In the genomic region with DNA sequence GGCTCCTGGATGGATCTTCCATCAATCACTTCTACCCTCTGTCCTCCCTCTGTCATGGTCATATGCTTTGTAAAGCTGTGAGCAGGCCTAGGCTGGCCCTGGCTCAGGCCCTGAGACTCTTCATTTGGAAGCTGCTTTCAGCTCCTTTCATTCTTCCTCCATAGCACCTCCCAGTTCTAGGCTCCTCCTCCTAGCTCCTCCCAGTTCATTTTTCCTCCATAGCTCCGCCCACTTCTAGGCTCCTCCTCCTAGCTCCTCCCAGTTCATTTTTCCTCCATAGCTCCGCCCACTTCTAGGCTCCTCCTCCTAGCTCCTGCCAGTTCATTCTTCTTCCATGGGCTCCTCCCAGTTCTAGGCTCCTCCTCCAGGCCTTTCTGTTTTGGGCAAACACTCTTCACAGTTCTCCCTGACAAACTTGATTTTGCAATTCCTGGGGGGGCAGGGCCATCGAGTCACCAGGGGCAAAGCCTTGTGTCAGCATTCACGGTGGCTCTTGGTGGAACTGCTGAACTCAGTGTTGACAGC, we compare ENCODE assay signal across 8 mouse cellular contexts.
DNase-seq lines count a peak whose midpoint lies in the region; ATAC-seq and TF ChIP-seq lines count a peak whose summit lies in the region.

No protein-coding gene starts in this region.

- no peak for DNase-seq in heart, postnatal 14 days
- peak; percentile 77 for DNase-seq in MEL (ENCODE audit: low read depth, low spot score)
- DNase-seq in heart, postnatal 4 days: peak; percentile 25
- peak; percentile 87 for DNase-seq in lung, postnatal 0 days (ENCODE audit: low spot score)
- DNase-seq in frontal cortex, adult 2 months (ENCODE audit: extremely low spot score in 1 of 2, low spot score in 1 of 2): no peak
- DNase-seq in embryo, embryonic 10 days (ENCODE audit: low spot score): no peak

- H3K4me3 ChIP-seq in heart, embryonic 12.5 days: no peak overlapping the region
- H3K4me3 ChIP-seq in MEL (ENCODE audit: control insufficient read depth in 1 of 2, insufficient read depth in 1 of 2, low read depth in 2 of 2, low read length in 2 of 2): no peak overlapping the region
- no peak overlapping the region for H3K4me3 ChIP-seq in lung, postnatal 0 days (ENCODE audit: low read depth, low read length)

- no peak overlapping the region for H3K9ac ChIP-seq in heart, embryonic 12.5 days
- no peak overlapping the region for H3K9ac ChIP-seq in MEL (ENCODE audit: control insufficient read depth, low read depth, low read length, poor library complexity, severe bottlenecking)
- no peak overlapping the region for H3K9ac ChIP-seq in lung, postnatal 0 days (replicated peaks; ENCODE audit: low read depth)

- ATAC-seq in heart, embryonic 12.5 days (ENCODE audit: insufficient number of reproducible peaks, low FRiP score): peak; percentile 60; the same call in 1 of the 2 replicates
- ATAC-seq in lung, postnatal 0 days: peak; percentile 68
- no peak for ATAC-seq in cerebellum, adult (ENCODE audit: insufficient number of reproducible peaks, low FRiP score, low TSS enrichment)

- intact Hi-C loops in heart, postnatal 14 days (cut with DNase I): no loop called here

- TF ChIP-seq EP300 in MEL (IDR thresholded peaks at IDR 0.05; ENCODE audit: low read depth in 1 of 2, low read length in 2 of 2): no peak
- TF ChIP-seq EP300 in lung, postnatal 0 days (IDR thresholded peaks at IDR 0.05): no peak

- 36% methylated on average over 4 of the region's 4 CpGs for WGBS in heart, embryonic 12.5 days
- WGBS in lung, postnatal 0 days: 22% methylated on average over 4 of the region's 4 CpGs

- no peak; a peak in 1 of 4 replicates for TF ChIP-seq POLR2A in MEL (IDR thresholded peaks at IDR 0.05; ENCODE audit: control insufficient read depth in 1 of 2, insufficient read depth in 1 of 2, low read depth in 1 of 2, low read length in 2 of 2, poor library complexity in 1 of 2)

- H3K4me2 ChIP-seq in heart, embryonic 12.5 days: no peak overlapping the region
- no peak overlapping the region for H3K4me2 ChIP-seq in lung, postnatal 0 days (replicated peaks; ENCODE audit: low read depth, low read length)

- H3K27ac ChIP-seq in heart, embryonic 12.5 days (ENCODE audit: poor library complexity, severe bottlenecking): no peak overlapping the region
- H3K27ac ChIP-seq in MEL (ENCODE audit: control insufficient read depth, low read depth, low read length): no peak overlapping the region
- H3K27ac ChIP-seq in lung, postnatal 0 days (ENCODE audit: low read length): peak overlapping the region; percentile 66; the same call in 1 of the 2 replicates

- no peaks in the 10 kb centered on the region for H3K9me3 ChIP-seq in heart, embryonic 12.5 days (replicated peaks)
- no peaks in the 10 kb centered on the region for H3K9me3 ChIP-seq in MEL (replicated peaks; ENCODE audit: insufficient read depth, low read length)
- H3K9me3 ChIP-seq in lung, postnatal 0 days (ENCODE audit: low read length): no peaks in the 10 kb centered on the region

- H3K79me2 ChIP-seq in MEL (ENCODE audit: control insufficient read depth, insufficient read depth, low read length, poor library complexity): no peaks in the 10 kb centered on the region

- TF ChIP-seq CTCF in MEL (IDR thresholded peaks at IDR 0.05 in 2 of 3, conservative IDR thresholded peaks at IDR 0.05 in 1 of 3; ENCODE audit: control insufficient read depth in 1 of 3, insufficient read depth in 1 of 3, low read depth in 2 of 3, low read length in 3 of 3, poor library complexity in 1 of 3, severe bottlenecking in 1 of 3): no peak
- no peak for TF ChIP-seq CTCF in lung, postnatal 0 days (IDR thresholded peaks at IDR 0.05)

- H3K27me3 ChIP-seq in heart, embryonic 12.5 days (replicated peaks): no peaks in the 10 kb centered on the region
- no peaks in the 10 kb centered on the region for H3K27me3 ChIP-seq in MEL (ENCODE audit: control insufficient read depth in 1 of 2, insufficient read depth in 2 of 2, low read length in 2 of 2)
- H3K27me3 ChIP-seq in lung, postnatal 0 days (replicated peaks; ENCODE audit: insufficient read depth, low read length): no peaks in the 10 kb centered on the region

- TF ChIP-seq RAD21 in MEL (IDR thresholded peaks at IDR 0.05; ENCODE audit: low read depth, low read length): no peak

- peaks cover 5% of the 10 kb centered on the region; the same call in 1 of the 2 replicates for H3K36me3 ChIP-seq in heart, embryonic 12.5 days
- peaks cover 2 to 4% of the 10 kb centered on the region in 2 experiments for H3K36me3 ChIP-seq in MEL (ENCODE audit: control insufficient read depth in 1 of 2, insufficient read depth in 2 of 2, low read length in 2 of 2)
- H3K36me3 ChIP-seq in lung, postnatal 0 days (ENCODE audit: insufficient read depth, low read length): 0 out of 2 replicates have a peak, but pooled peaks cover 3% of the 10 kb centered on the region

- 0 out of 2 replicates have a peak, but pooled peaks cover 8% of the 10 kb centered on the region for H3K4me1 ChIP-seq in heart, embryonic 12.5 days (replicated peaks)
- H3K4me1 ChIP-seq in MEL (ENCODE audit: control insufficient read depth in 1 of 2, insufficient read depth in 2 of 2, low read length in 2 of 2): no peaks in the 10 kb centered on the region
- H3K4me1 ChIP-seq in lung, postnatal 0 days (ENCODE audit: insufficient read depth, low read depth, low read length): 0 out of 2 replicates have a peak, but pooled peaks cover 8% of the 10 kb centered on the region

TF ChIP-seq in MEL, 35 proteins besides CTCF, POLR2A, EP300 and RAD21:
- TF ChIP-seq KAT2A (conservative IDR thresholded peaks at IDR 0.05; ENCODE audit: low read depth, low read length) (no peak), USF1 (IDR thresholded peaks at IDR 0.05; ENCODE audit: low read depth, low read length) (no peak), TAL1 (IDR thresholded peaks at IDR 0.05; ENCODE audit: low read length) (no peak)

Comparison
In these comparisons a context has a peak if more than half of its experiments do, and no peak if none do; other contexts are left out.
1. DNase-seq: peak in MEL (single experiment), heart, postnatal 4 days (single experiment) and lung, postnatal 0 days (single experiment); none in heart, postnatal 14 days (0 of 2), frontal cortex, adult 2 months (0 of 2) and embryo, embryonic 10 days (single experiment).